In genomic region chr8:85840657-85841488, GRCm38 (mm10) we compare ENCODE assay signal across 8 mouse cellular contexts. TPM values are rescaled to one million over a fixed set of nuclear protein-coding genes. Genes with fewer than 3 reads are reported as not detected.
DNase-seq lines count a peak whose midpoint lies in the region; ATAC-seq lines count a peak whose summit lies in the region.

Gene Itfg1, minus strand, starts transcription at chr8:85840921.
Gene Phkb, plus strand, starts transcription at chr8:85840959.

- H3K27me3 ChIP-seq in megakaryocyte, embryonic 14.5 days (replicated peaks) = no peaks in the 10 kb centered on the region

- peaks cover 30% of the 10 kb centered on the region for H3K36me3 ChIP-seq in megakaryocyte, embryonic 14.5 days (replicated peaks; ENCODE audit: low read length)

- peak; percentile 84 for ATAC-seq in common myeloid progenitor, adult 5-6 weeks (replicated peaks; ENCODE audit: low read depth, poor library complexity, severe bottlenecking)

- DNase-seq in ZHBTc4 (ENCODE audit: low read depth, low spot score) = peak; percentile 98
- DNase-seq in gastrocnemius, adult 8-10 months (ENCODE audit: low spot score in 2 of 2) = peak; percentile 86 to 88
- DNase-seq in hindlimb bud, embryonic 11.5 days (ENCODE audit: extremely low spot score, low read depth, low spot score) = peak; percentile 50
- DNase-seq in left cerebral cortex, adult 8-10 months (ENCODE audit: low spot score in 2 of 2) = peak; percentile 83 to 91
- DNase-seq in right cerebral cortex, postnatal 10 days (ENCODE audit: low spot score in 2 of 2) = peak; percentile 92 to 93
- peak; percentile 93 for DNase-seq in urinary bladder, postnatal 25 days (ENCODE audit: low spot score)

- H3K4me3 ChIP-seq in megakaryocyte, embryonic 14.5 days (replicated peaks) = peak within 1 kb of the TSS; percentile 96

- peaks cover 35% of the 10 kb centered on the region for H3K4me1 ChIP-seq in megakaryocyte, embryonic 14.5 days

- H3K9me3 ChIP-seq in megakaryocyte, embryonic 14.5 days = no peaks in the 10 kb centered on the region

RNA-seq across cellular contexts. Expression of gene Itfg1, which starts in this region (rescaled TPM):
- 36.1 and 37.3 TPM in 2 replicates for total RNA-seq in common myeloid progenitor, adult 5-6 weeks (2017)
- total RNA-seq in gastrocnemius, adult 8-10 months (2022) = 10 to 100 TPM; 43.8 to 50.4 (median 46.6) TPM
- 100 to 1,000 TPM; 169 to 204 (median 183) TPM for total RNA-seq in left cerebral cortex, adult 8-10 months (2022)
- 6.8 and 7.5 TPM in 2 replicates for polyA plus RNA-seq in megakaryocyte, embryonic 14.5 days (2012; ENCODE audit: insufficient read depth, low replicate concordance)

RNA-seq across cellular contexts. Expression of gene Phkb, which starts in this region (rescaled TPM):
- 43.3 and 44.6 TPM in 2 replicates for total RNA-seq in common myeloid progenitor, adult 5-6 weeks (2017)
- 100 to 1,000 TPM; 387 to 471 (median 411) TPM for total RNA-seq in gastrocnemius, adult 8-10 months (2022)
- 10 to 100 TPM; 45.5 to 51.1 (median 48.8) TPM for total RNA-seq in left cerebral cortex, adult 8-10 months (2022)
- 1.7 and 2.5 TPM in 2 replicates for polyA plus RNA-seq in megakaryocyte, embryonic 14.5 days (2012; ENCODE audit: insufficient read depth, low replicate concordance)

Comparison
In these comparisons a context has a peak if more than half of its experiments do, and no peak if none do; other contexts are left out.
1. Peak in every context shown above with its lines: DNase-seq, ATAC-seq and H3K4me3 ChIP-seq.